Mouse (Mus musculus) bone marrow, adult 2 months (tissue): ENCODE measurements around the gene Stx3. TPM values are rescaled to one million over a fixed set of nuclear protein-coding genes. Genes with fewer than 3 reads are reported as not detected.

Source experiments
- H3K27ac ChIP-seq: fragments of 200-500 bp; 2 replicates; pipeline ENCODE4 v1.5.1; 2012; ENCODE audit warnings: low read depth, mild to moderate bottlenecking, control low read depth, inconsistent platforms, low read length; ENCODE audit not compliant: control insufficient read depth, poor library complexity, insufficient read depth
- H3K4me1 ChIP-seq: fragments of 200-500 bp; 2 replicates; pipeline ENCODE4 v1.6.1; 2011; ENCODE audit warnings: low read length; ENCODE audit not compliant: control insufficient read depth, insufficient read depth
- H3K4me3 ChIP-seq: fragments of 200-500 bp; replicated peaks from 2 replicates; pipeline ENCODE3; 2011; ENCODE audit warnings: mild to moderate bottlenecking, low read depth, low read length, control low read depth; ENCODE audit not compliant: control insufficient read depth
- CTCF ChIP-seq: fragments of 200-500 bp; IDR thresholded peaks from 2 replicates; pipeline ENCODE4 v1.5.1; 2011; ENCODE audit warnings: low read length, control low read depth; ENCODE audit not compliant: control insufficient read depth, insufficient read depth
- POLR2A ChIP-seq: fragments of 200-500 bp; IDR thresholded peaks from 2 replicates; pipeline ENCODE4 v1.6.1; 2011; ENCODE audit warnings: low read depth, mild to moderate bottlenecking, control low read depth, low read length, borderline replicate concordance; ENCODE audit not compliant: control insufficient read depth
- WGBS: fragments of 180-500 bp; shearing (Covaris S2); methylation state at CpG from one replicate; pipeline ENCODE4 v1.1.7; 2018; 5-methylcytosine and 5-hydroxymethylcytosine counted together
- polyA plus RNA-seq: library from polyadenylated mRNA; stranded (reverse); fragments of >200 nt; gene quantifications from 2 replicates; pipeline ENCODE4 v1.2.4, GENCODE M21; 2011; ENCODE audit warnings: low replicate concordance; ENCODE audit not compliant: missing spikeins, insufficient read depth, insufficient read length

Stx3 gene
- polyA plus RNA-seq, 1 experiment, result 7.3 TPM

GRCm38 (mm10) chr19:11820211-11820610, 1.0 kb upstream of the Stx3 start:
- no peak overlapping the region for H3K27ac ChIP-seq
- H3K4me3 ChIP-seq, result no peak overlapping the region
- no peak for TF ChIP-seq POLR2A
- no peak for TF ChIP-seq CTCF
- no peaks in the 10 kb centered on the region; the same call in 1 of the 2 replicates for H3K4me1 ChIP-seq
- 37% methylated on average over 6 of the region's 6 CpGs for WGBS

DNA sequence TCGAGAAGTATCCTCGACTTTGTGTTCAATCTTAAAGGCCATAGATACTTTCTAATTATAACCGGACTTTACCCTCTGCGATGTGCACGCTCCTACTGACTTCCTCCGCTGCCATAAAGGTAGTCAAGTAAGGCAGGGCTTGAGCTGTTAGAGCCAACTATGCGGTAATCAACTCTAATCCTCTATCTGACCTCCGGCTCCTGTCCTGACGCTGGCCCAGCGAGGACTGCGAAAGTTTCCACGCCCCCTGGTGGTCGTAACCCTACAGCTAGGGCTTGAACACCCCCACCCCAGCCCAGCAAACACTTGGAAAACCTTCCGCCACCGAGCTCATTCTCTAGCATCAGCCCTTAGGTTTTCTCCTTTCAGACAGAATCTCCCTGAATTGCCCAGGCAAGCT, 597 bp upstream of the Stx3 start:
- no peak for TF ChIP-seq POLR2A
- TF ChIP-seq CTCF, result peak; percentile 74
- WGBS, result 3% methylated on average over 15 of the region's 15 CpGs
- H3K27ac ChIP-seq, result no peak overlapping the region
- H3K4me1 ChIP-seq, result no peaks in the 10 kb centered on the region; the same call in 1 of the 2 replicates
- peak overlapping the region; percentile 48 for H3K4me3 ChIP-seq

DNA sequence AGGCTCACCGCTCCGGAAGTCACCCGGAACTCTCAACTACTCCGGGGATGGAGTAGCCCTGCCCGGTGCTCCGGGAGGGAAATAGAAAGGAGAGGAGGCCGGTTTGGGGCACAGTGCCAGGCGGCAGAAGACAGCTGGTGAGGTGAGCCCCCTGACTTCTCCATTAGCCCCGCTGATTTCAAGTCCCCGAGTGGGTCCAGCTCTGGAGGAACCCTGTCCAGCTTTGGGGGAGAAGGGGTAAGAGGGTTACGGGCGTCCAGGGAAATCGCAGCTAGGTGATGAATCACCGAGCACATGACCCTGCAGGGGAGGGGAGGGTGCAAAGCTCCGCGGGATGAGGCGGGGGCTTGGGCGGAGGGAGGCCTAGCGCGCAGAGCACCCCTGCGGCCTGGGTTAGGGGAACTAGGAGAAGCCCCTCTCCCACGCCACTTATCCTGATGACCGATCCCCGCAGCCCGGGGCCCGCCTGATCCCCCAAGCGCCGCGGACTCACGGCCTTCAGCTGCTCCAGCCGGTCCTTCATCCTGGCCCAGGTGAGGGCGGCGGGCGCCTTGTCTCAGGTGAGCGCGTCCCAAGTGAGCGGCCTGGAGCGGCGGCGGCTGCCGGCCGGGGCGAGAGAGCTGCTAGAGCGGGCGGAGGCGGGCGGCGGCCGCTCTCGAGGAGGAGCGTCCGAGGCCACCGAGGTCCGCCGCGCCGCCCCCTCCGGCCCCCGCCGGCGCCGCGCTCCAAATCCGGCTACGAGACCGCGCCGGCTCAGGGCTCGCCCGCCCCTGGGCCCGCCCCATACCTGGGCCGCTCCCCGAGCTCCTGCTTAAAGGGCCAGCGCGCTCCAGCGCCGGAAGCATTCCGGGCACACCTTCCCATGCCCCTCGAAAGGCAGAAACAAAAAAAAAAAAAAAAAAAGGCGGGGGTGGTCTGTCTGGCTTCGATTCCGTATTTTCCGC, 732 bp downstream of the Stx3 start:
- Histone ChIP-seq H3K27ac (peak overlapping the region; percentile 71), H3K4me1 (no peaks in the 10 kb centered on the region; the same call in 1 of the 2 replicates), H3K4me3 (peak overlapping the region; percentile 65)
- under 1% methylated on average over 77 of the region's 83 CpGs for WGBS
- TF ChIP-seq POLR2A (0 out of 2 replicates have a peak, but pooled peaks have one; percentile 5), CTCF (no peak)

- no peak overlapping the region for H3K27ac ChIP-seq
- H3K4me3 ChIP-seq, result peak overlapping the region; percentile 7
- 44% methylated on average over 5 of the region's 5 CpGs for WGBS
- no peak for TF ChIP-seq POLR2A
- no peak for TF ChIP-seq CTCF
- no peaks in the 10 kb centered on the region; the same call in 1 of the 2 replicates for H3K4me1 ChIP-seq
Observed at GRCm38 (mm10) chr19:11817586-11817985, 1.6 kb downstream of the Stx3 start.

DNA sequence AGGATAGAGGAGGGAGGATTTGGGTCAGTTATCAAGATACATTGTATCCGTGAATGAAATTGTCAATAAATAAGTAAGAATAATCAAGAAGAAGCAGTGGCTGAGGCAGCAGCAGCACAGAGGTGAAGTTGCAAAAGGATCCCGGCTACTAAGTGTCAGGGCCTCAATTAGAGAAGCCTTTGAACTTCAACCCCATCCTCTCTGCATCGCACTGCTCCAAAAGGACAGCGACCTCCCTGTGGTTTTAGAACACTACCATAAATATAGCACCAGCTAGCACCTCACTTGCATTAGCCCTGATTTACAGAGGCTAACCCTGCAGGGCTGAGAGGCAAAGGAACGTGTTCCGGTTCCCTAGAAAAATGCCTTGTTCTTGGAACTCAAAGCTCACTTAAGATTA, 2.5 kb downstream of the Stx3 start:
- TF ChIP-seq POLR2A (no peak), CTCF (no peak)
- no peaks in the 10 kb centered on the region; the same call in 1 of the 2 replicates for H3K4me1 ChIP-seq
- WGBS, result 70% methylated on average over 6 of the region's 6 CpGs

DNA sequence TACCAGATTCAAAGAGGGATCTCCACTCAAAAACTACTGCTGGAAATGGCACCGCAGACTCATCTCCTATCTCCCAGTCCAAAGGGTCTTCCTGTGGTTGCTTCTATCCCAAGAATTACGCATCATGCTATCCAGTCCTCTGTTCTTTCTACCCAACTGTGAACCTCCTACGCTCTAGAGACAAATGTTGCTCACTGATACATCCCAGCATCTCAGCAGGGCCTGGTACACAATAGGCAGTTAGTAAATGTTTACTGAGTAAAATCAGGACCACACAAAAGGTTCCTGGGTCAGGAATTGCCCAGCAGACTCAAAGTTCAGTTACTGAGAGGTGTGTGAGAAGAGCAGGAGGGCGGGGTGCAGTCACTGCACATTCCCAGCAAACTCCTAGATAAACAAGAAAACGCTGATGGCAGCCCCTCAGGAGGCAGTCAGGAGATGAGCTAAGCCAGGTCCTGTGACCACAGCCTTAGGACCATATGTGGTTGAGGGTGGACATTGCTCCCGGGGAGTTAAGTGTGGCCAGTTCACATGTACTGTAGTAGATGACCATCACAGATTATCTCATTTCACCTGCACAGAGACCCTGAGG, 4.4 kb downstream of the Stx3 start:
- Histone ChIP-seq H3K27ac (no peak overlapping the region), H3K4me1 (no peaks in the 10 kb centered on the region; the same call in 1 of the 2 replicates), H3K4me3 (no peak overlapping the region)
- 77% methylated on average over 6 of the region's 6 CpGs for whole genome bisulfite sequencing
- no peak for TF ChIP-seq POLR2A
- no peak for TF ChIP-seq CTCF

More for the DNA sequence above, 2.5 kb downstream of the Stx3 start:
- Histone ChIP-seq H3K4me3 (no peak overlapping the region), H3K27ac (no peak overlapping the region)

DNA sequence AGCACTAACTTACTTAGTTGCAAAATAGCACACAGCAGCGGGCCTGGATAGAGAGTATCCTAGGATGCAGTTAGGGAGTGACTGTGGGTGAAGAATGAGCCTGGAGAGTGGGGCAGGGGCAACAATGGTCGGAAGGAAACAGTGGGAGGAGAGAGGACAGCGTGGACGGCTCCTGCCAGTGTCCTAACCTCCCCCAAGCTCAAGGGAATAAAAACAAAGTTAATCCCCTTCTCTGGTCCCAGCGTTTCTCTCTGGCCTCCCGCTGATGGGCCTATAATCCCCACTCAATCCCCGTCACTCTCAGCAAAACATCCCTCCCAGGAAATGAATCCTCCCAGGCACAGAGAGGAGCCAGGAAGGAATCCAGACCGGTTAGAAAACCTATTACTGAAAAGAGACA, 5.6 kb downstream of the Stx3 start:
- 41% methylated on average over 8 of the region's 8 CpGs for WGBS
- Histone ChIP-seq H3K4me3 (no peak overlapping the region), H3K4me1 (no peaks in the 10 kb centered on the region; the same call in 1 of the 2 replicates), H3K27ac (no peak overlapping the region)
- TF ChIP-seq CTCF (no peak), POLR2A (no peak)

DNA sequence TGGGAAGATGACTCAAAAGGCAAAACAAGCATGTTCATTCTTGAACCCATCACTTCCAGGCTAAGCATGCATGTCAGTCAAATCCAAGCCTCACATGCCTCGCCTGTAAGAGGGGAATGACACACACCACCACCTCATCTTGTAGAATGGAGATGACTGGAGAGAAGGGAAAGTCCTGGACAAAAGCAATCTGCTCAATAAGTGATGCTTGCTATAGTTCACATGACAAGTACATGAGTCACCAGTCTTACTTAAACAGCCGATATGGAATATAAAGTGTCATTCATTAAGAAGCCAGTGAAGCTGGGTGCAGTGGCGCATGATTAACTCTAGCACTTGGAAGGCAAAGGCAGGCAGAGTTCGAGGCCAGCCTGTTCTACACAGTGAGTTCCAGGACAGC, 6.1 kb downstream of the Stx3 start:
- Histone ChIP-seq H3K4me3 (no peak overlapping the region), H3K4me1 (peaks cover 2% of the 10 kb centered on the region), H3K27ac (no peak overlapping the region)
- TF ChIP-seq CTCF (no peak), POLR2A (no peak)
- WGBS, result 81% methylated on average over 4 of the region's 4 CpGs
